Mouse (Mus musculus): ENCODE results near the gene Tdrd3. TPM values are rescaled to one million over a fixed set of nuclear protein-coding genes. Genes with fewer than 3 reads are reported as not detected.

Tdrd3 gene
- polyA plus RNA-seq, 1 experiment: 2.7 TPM

DNA sequence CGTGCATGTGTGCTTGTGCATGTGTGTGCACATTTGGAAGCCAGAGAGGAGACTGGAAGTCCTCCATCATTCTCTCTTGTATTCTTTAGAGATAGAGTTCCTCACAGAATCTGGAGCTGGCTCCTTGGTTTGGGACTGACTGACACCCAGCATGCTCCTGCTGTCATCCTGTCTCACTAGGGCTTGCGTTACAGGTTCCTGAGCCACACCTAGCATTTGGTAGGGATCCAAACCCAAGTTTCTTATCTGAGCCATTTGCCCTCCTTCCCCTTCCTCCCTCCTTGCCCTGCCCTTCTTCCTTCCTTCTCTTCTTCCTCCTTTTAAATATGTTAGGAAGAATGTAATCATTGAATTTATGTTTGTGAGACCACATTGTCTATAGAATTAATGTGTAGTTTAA is 3.3 kb downstream of the Tdrd3 start:
- Histone ChIP-seq H3K4me1 (peaks cover 64% of the 10 kb centered on the region), H3K4me3 (replicated peaks) (peak overlapping the region; percentile 78), H3K9me3 (no peaks in the 10 kb centered on the region), H3K27me3 (replicated peaks) (no peaks in the 10 kb centered on the region), H3K36me3 (replicated peaks; ENCODE audit: low read length) (peaks cover 9% of the 10 kb centered on the region)
- TF ChIP-seq FLI1 (IDR thresholded peaks at IDR 0.05; ENCODE audit: low read length) (no peak), GATA1 (IDR thresholded peaks at IDR 0.05; ENCODE audit: borderline replicate concordance, low read length) (no peak)

DNA sequence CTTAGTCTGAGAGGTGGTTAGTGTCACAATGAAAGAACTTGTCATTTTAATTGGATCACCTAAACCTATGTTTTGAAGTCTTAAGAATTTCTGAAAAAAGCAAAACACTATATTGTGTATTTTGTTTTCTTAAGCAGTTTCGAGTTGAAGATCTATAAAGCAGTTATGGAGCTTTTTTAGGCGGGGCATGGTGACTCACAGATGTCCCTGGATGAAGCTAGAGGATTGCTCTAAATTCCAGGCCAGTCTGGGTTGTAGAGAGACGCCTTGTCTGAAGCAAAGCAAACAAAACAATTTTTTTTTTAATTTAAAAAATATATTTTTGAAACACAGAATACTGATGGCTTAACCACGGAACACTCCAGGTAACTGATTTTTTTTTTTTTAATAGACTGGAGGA is 4.1 kb downstream of the Tdrd3 start:
- TF ChIP-seq FLI1 (IDR thresholded peaks at IDR 0.05; ENCODE audit: low read length): no peak
- TF ChIP-seq GATA1 (IDR thresholded peaks at IDR 0.05; ENCODE audit: borderline replicate concordance, low read length): no peak
- Histone ChIP-seq H3K9me3 (no peaks in the 10 kb centered on the region), H3K27me3 (replicated peaks) (no peaks in the 10 kb centered on the region), H3K4me1 (peaks cover 71% of the 10 kb centered on the region), H3K36me3 (replicated peaks; ENCODE audit: low read length) (peaks cover 15% of the 10 kb centered on the region), H3K4me3 (replicated peaks) (no peak overlapping the region)

DNA sequence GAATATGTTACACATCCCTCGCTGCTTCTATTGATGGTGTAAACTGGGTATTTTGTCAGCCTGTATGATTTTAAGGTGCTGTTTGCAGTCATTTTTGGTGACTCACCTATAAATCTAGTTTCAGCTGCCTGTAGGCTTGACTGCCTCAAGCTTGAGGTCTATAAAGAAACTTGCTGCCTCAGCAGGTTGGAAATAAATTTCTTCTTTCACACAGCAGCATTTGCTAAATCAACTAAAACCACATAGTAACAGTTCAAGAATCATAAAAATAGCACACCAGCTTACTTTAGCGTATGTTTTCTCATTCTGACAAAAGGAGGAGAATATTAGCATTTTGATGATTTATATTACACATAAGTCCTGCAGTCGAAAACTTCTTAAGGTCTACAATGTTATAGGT is 6.0 kb downstream of the Tdrd3 start:
- no peaks in the 10 kb centered on the region for H3K9me3 ChIP-seq
- peaks cover 90% of the 10 kb centered on the region for H3K4me1 ChIP-seq
- H3K36me3 ChIP-seq (replicated peaks; ENCODE audit: low read length): peaks cover 17% of the 10 kb centered on the region
- H3K4me3 ChIP-seq (replicated peaks): no peak overlapping the region
- no peaks in the 10 kb centered on the region for H3K27me3 ChIP-seq (replicated peaks)
- TF ChIP-seq GATA1 (IDR thresholded peaks at IDR 0.05; ENCODE audit: borderline replicate concordance, low read length) (no peak), FLI1 (IDR thresholded peaks at IDR 0.05; ENCODE audit: low read length) (no peak)

DNA sequence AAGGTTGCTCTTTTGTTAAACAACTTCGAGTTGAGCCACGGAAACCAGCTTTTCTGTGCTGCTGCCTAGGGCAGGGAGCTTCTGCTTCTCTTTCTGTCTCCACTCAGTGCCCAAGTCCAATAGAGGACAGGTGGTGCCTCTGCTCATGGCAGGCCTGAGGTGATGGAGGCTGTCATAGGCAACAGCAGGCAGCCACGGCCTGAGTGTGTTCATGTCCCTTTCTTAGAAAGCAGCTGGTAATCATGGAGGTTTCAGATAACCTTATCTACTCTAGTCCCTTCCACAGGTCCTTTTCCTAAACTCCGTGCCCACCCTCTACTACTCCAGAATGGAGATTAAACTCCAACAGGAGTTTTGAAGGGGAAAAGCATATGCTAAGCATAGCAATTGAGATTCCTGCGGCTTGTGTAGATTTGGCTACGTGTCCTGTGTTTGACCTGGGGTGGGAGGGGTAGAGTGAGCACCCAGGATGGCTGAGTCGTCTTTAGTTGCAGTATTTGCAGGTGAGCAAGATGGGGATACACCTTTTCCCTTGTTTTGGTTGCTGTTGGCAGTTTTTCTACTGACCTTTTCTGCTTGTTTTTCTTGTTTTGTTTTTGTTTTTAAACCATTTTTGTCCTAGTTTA is 10.0 kb downstream of the Tdrd3 start:
- Histone ChIP-seq H3K9me3 (no peaks in the 10 kb centered on the region), H3K4me1 (peaks cover 86% of the 10 kb centered on the region), H3K27me3 (replicated peaks) (no peaks in the 10 kb centered on the region), H3K4me3 (replicated peaks) (peak overlapping the region; percentile 57), H3K36me3 (replicated peaks; ENCODE audit: low read length) (peaks cover 11% of the 10 kb centered on the region)
- TF ChIP-seq FLI1 (IDR thresholded peaks at IDR 0.05; ENCODE audit: low read length): no peak
- no peak for TF ChIP-seq GATA1 (IDR thresholded peaks at IDR 0.05; ENCODE audit: borderline replicate concordance, low read length)

DNA sequence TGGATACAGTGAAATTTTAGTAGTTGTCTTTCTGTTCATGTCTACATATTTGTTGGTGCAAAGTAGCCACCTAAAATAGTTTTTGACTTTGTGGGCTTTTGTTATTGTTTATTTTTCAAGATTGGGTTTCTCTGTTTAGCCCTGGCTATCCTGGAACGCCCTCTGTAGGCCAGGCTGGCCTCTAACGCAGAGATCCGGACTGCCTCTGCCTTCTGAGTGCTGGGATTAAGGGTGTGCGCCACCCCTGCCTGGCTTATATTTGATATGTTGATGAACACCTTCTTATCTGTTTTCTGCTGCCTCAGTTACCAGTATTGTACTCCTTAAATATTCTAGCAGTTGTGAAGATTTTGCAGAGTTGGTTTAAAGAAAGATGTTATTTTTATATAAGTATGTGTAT is 10.6 kb downstream of the Tdrd3 start:
- Histone ChIP-seq H3K9me3 (no peaks in the 10 kb centered on the region), H3K4me3 (replicated peaks) (no peak overlapping the region), H3K36me3 (replicated peaks; ENCODE audit: low read length) (peaks cover 11% of the 10 kb centered on the region), H3K27me3 (replicated peaks) (no peaks in the 10 kb centered on the region), H3K4me1 (peaks cover 85% of the 10 kb centered on the region)
- TF ChIP-seq GATA1 (IDR thresholded peaks at IDR 0.05; ENCODE audit: borderline replicate concordance, low read length): no peak
- TF ChIP-seq FLI1 (IDR thresholded peaks at IDR 0.05; ENCODE audit: low read length): no peak

DNA sequence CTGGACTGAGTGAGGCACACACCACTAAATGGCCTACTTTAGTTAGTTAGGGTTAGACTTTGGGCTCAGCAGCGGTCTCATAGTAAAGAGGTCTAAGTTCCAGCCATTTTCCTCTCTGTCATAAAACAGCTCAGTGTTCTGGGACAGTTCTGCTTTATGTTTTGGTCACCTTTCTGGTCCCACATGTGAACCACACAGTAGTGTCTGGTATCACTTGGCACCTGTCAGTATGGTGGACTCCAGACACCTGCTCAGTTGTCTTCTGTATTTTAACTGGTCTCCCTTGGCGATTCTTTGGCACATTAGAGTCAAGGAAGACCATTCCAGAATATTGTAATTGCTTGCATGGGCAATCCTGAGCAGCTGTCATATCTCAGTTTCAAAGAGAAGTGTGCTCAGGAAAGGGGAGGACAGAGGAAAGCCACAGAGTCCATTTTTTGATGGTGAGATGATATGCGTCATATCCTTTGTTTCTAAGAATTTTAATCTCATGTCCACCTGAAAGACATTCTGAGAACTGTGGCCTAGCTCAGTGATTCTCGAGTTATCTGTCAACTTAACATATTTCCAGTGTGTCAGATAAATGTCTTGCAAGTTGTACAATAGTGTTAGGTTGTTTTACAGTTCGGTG is 11.3 kb downstream of the Tdrd3 start:
- Histone ChIP-seq H3K9me3 (no peaks in the 10 kb centered on the region), H3K4me1 (peaks cover 79% of the 10 kb centered on the region), H3K27me3 (replicated peaks) (no peaks in the 10 kb centered on the region), H3K36me3 (replicated peaks; ENCODE audit: low read length) (peaks cover 11% of the 10 kb centered on the region), H3K4me3 (replicated peaks) (peak overlapping the region; percentile 55)
- TF ChIP-seq FLI1 (IDR thresholded peaks at IDR 0.05; ENCODE audit: low read length) (no peak), GATA1 (IDR thresholded peaks at IDR 0.05; ENCODE audit: borderline replicate concordance, low read length) (no peak)

DNA sequence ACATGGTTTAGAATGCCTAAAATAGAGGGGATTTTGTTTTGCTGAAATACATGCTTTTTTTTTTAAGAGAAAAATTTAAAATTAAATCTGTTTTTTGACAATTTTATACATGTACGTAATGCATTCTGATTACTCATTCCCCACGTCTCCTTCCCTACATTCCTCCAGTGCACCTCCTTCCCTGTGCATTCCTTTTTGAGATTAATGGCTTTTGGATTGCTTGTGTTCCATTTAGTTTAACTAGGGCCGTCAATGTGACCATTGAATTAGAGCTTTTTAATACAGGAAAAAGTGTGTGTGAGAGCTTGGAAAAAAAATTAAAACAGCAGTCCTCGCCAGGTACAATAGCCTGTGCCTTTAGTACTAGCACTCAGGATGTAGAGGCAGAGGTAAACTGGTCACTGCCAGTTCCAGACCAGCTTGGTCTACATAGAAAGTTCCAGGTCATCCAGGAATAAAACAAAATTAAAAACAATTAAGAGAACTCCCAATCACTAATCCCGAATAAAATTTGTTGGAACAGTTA is 17.0 kb downstream of the Tdrd3 start:
- Histone ChIP-seq H3K36me3 (replicated peaks; ENCODE audit: low read length) (peaks cover 24% of the 10 kb centered on the region), H3K4me3 (replicated peaks) (no peak overlapping the region), H3K4me1 (peaks cover 51% of the 10 kb centered on the region), H3K27me3 (replicated peaks) (no peaks in the 10 kb centered on the region), H3K9me3 (0 out of 2 replicates have a peak, but pooled peaks cover 4% of the 10 kb centered on the region)
- TF ChIP-seq GATA1 (IDR thresholded peaks at IDR 0.05; ENCODE audit: borderline replicate concordance, low read length) (no peak), FLI1 (IDR thresholded peaks at IDR 0.05; ENCODE audit: low read length) (no peak)

DNA sequence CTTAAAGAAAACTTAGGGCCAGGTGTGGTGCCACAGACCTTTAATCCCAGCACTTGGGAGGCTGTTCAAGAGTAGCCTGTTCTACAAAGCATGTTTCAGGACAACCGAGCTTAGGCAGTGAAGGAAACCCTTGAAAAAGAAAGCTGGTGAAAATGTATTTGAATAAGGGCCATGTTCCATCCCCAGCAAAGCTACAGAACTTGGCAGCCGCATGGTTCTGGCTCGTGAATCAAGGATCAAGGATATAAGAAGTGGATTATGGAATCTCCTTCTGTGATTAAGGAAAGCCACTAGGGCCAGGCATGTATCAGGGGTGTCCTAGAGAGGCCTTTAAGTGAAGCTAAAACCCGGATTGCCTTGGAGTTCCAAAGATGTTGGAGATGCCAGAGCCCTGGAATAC is 18.9 kb downstream of the Tdrd3 start:
- Histone ChIP-seq H3K27me3 (replicated peaks) (no peaks in the 10 kb centered on the region), H3K4me3 (replicated peaks) (no peak overlapping the region), H3K9me3 (0 out of 2 replicates have a peak, but pooled peaks cover 4% of the 10 kb centered on the region), H3K36me3 (replicated peaks; ENCODE audit: low read length) (peaks cover 24% of the 10 kb centered on the region), H3K4me1 (peaks cover 53% of the 10 kb centered on the region)
- TF ChIP-seq GATA1 (IDR thresholded peaks at IDR 0.05; ENCODE audit: borderline replicate concordance, low read length) (no peak), FLI1 (IDR thresholded peaks at IDR 0.05; ENCODE audit: low read length) (no peak)

DNA sequence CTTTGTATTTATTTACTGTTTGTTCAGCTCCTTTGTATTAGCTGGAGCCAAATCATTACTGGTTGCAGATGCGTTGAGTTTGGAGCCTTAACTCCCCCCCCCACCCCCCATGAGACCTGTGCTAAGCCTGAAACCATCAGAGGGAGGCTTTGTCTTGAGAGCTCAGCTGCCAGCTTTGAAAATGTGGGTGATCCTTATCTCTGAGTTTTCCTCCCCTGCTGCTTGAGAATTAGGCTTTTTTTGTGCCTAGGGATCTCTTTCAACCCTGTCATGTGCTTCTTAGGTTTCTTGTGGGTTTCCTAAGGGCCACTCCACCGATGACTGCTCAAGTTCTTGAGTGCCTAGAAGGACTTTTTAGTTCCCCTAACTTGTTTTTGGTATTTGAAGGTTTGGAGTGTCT is 23.3 kb downstream of the Tdrd3 start:
- TF ChIP-seq FLI1 (IDR thresholded peaks at IDR 0.05; ENCODE audit: low read length) (no peak), GATA1 (IDR thresholded peaks at IDR 0.05; ENCODE audit: borderline replicate concordance, low read length) (no peak)
- no peaks in the 10 kb centered on the region for H3K27me3 ChIP-seq (replicated peaks)
- H3K9me3 ChIP-seq: 0 out of 2 replicates have a peak, but pooled peaks cover 4% of the 10 kb centered on the region
- peak overlapping the region; percentile 73 for H3K4me3 ChIP-seq (replicated peaks)
- H3K4me1 ChIP-seq: peaks cover 43% of the 10 kb centered on the region
- peaks cover 22% of the 10 kb centered on the region for H3K36me3 ChIP-seq (replicated peaks; ENCODE audit: low read length)

DNA sequence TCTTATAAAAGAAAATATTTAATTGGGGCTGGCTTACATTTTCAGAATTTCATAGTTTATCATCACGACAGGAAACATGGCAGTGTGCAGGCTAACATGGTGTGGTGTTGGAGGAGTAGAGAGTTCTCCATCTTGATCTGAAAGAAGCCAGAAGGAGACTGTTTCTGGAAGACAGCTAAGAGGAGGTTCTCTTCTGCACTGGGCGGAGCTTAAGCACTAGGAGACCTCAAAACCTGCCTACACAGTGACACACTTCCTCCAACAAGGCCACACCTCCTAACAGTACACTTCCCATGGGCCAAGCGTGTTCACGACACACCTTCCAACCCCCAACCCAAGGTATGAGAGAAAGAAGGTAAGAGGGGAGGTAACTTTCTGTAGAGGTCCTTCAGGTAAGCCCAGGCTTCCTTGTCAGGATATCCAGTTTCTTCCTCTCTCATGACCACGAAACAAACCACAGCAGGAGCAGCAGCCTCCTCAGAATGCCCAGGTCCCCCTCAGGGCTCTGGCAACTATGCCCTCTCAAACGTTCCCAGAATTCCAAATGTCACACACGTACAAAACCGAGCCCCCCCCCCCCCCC is 30.0 kb downstream of the Tdrd3 start:
- H3K36me3 ChIP-seq (replicated peaks; ENCODE audit: low read length): peaks cover 15% of the 10 kb centered on the region
- no peaks in the 10 kb centered on the region for H3K9me3 ChIP-seq
- H3K4me3 ChIP-seq (replicated peaks): peak overlapping the region; percentile 47
- peaks cover 40% of the 10 kb centered on the region for H3K4me1 ChIP-seq
- TF ChIP-seq GATA1 (IDR thresholded peaks at IDR 0.05; ENCODE audit: borderline replicate concordance, low read length) (no peak), FLI1 (IDR thresholded peaks at IDR 0.05; ENCODE audit: low read length) (no peak)
- no peaks in the 10 kb centered on the region for H3K27me3 ChIP-seq (replicated peaks)
